Mouse (Mus musculus): ENCODE data around the gene Ntm.

DNA sequence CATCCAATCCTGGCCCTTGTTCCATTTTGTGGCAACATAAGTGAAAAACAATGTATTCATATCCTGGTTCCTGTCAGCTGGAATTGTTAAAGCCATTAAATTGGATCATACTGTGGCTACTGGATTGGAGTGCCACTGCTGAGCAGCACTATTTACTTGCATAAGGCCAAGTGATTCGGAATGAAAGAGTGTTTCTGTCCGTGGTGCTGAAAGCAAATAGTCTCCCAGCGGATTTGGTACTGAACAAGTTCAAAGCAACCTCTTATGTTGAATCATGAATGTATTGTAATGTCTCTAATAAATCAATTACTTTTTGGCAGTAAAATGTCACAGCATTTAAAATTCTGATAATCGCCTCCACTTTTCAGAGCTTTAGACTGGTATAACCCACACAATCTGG lies 817.0 kb downstream of the Ntm start:
- TF ChIP-seq E2F4 (IDR thresholded peaks at IDR 0.05; ENCODE audit: insufficient read depth) (no peak), MAX (IDR thresholded peaks at IDR 0.05; ENCODE audit: low read depth) (no peak), USF1 (IDR thresholded peaks at IDR 0.05; ENCODE audit: low read depth) (no peak), MYOG (IDR thresholded peaks at IDR 0.05; ENCODE audit: control insufficient read depth in 1 of 3, insufficient read depth in 1 of 3, insufficient read length in 2 of 3, low read depth in 2 of 3) (no peak), POLR2A (IDR thresholded peaks at IDR 0.05; ENCODE audit: insufficient read length, low read depth) (no peak), TCF12 (IDR thresholded peaks at IDR 0.05; ENCODE audit: insufficient read depth, poor library complexity, severe bottlenecking) (no peak), CEBPB (IDR thresholded peaks at IDR 0.05; ENCODE audit: insufficient read depth, poor library complexity, severe bottlenecking) (no peak), POLR2AphosphoS2 (IDR thresholded peaks at IDR 0.05; ENCODE audit: insufficient read length, low read depth) (no peak), TCF3 (IDR thresholded peaks at IDR 0.05; ENCODE audit: insufficient read length, low read depth) (no peak), SRF (IDR thresholded peaks at IDR 0.05; ENCODE audit: control insufficient read depth, insufficient read length, low read depth) (no peak), MYOD1 (IDR thresholded peaks at IDR 0.05; ENCODE audit: control insufficient read depth in 1 of 3, insufficient read length in 2 of 3, low read depth in 2 of 3) (no peak)
